ENCODE assay signal across 18 mouse cellular contexts in genomic region chr9:25450394-25450793, GRCm38 (mm10). TPM values are rescaled to one million over a fixed set of nuclear protein-coding genes. Genes with fewer than 3 reads are reported as not detected.
DNase-seq lines count a peak whose midpoint lies in the region; ATAC-seq and TF ChIP-seq lines count a peak whose summit lies in the region.
"Had no signal": no experiment of that assay in that cellular context is flagged by ENCODE, and none has a peak within 500 bp of the region (broad histone marks: within the 10 kb centered on the region; RNA-seq: fewer than 3 reads in every experiment).

No protein-coding gene starts in this region.

- no peak overlapping the region for H3K9ac ChIP-seq in liver, adult 2 months (ENCODE audit: low read depth, low read length)
- H3K9ac ChIP-seq in liver, embryonic 11.5 days (ENCODE audit: low read depth, low read length), result no peak overlapping the region
- H3K9ac ChIP-seq: embryonic facial prominence, embryonic 13.5 days; forebrain, embryonic 13.5 days; hindbrain, embryonic 12.5 days; lung, embryonic 14.5 days; midbrain, embryonic 12.5 days had no signal

- no peak for ATAC-seq in liver, embryonic 11.5 days (replicated peaks; ENCODE audit: low FRiP score)
- ATAC-seq: forebrain, embryonic 13.5 days had no signal

- DNase-seq in liver, adult 2 months (ENCODE audit: extremely low read depth, low read depth, low spot score), result no peak
- DNase-seq in liver, embryonic 11.5 days (ENCODE audit: low spot score), result no peak
- DNase-seq in ES-CJ7 (ENCODE audit: low read depth, low spot score) (peak; percentile 4), ZHBTc4 (ENCODE audit: low read depth, low spot score) (peak; percentile 11)
- peak; percentile 10 for DNase-seq in thymus, postnatal 0 days (ENCODE audit: low spot score)
- no peak for DNase-seq in layer of hippocampus, adult 8-10 months (ENCODE audit: low spot score in 2 of 2)
- DNase-seq in right cerebral cortex, postnatal 10 days (ENCODE audit: low spot score in 2 of 2), result no peak
- DNase-seq: cerebellum, adult 11 months; gastrocnemius, postnatal 14 days; kidney, adult 18-20 months; kidney, postnatal 4 days; lung, embryonic 14.5 days; spleen, adult 18-20 months had no signal

- H3K9me3 ChIP-seq in liver, embryonic 11.5 days (ENCODE audit: control insufficient read depth, low read length), result no peaks in the 10 kb centered on the region
- H3K9me3 ChIP-seq: embryonic facial prominence, embryonic 13.5 days; forebrain, embryonic 13.5 days; hindbrain, embryonic 12.5 days; limb, embryonic 10.5 days; midbrain, embryonic 12.5 days had no signal

- H3K4me1 ChIP-seq in liver, adult 2 months (ENCODE audit: control insufficient read depth, insufficient read depth, low read length), result peaks cover 1% of the 10 kb centered on the region; the same call in 1 of the 2 replicates
- H3K4me1 ChIP-seq in liver, embryonic 11.5 days (replicated peaks; ENCODE audit: control insufficient read depth, insufficient read depth, low read length), result no peaks in the 10 kb centered on the region
- H3K4me1 ChIP-seq: embryonic facial prominence, embryonic 13.5 days; forebrain, embryonic 13.5 days; hindbrain, embryonic 12.5 days; limb, embryonic 10.5 days; midbrain, embryonic 12.5 days had no signal

- no peak overlapping the region for H3K4me2 ChIP-seq in liver, embryonic 11.5 days
- H3K4me2 ChIP-seq: embryonic facial prominence, embryonic 13.5 days; forebrain, embryonic 13.5 days; hindbrain, embryonic 12.5 days; lung, embryonic 14.5 days; midbrain, embryonic 12.5 days had no signal

- peak; percentile 61 for TF ChIP-seq CTCF in liver, adult 2 months (IDR thresholded peaks at IDR 0.05; ENCODE audit: low read depth, low read length)

- 67% methylated on average over 4 of the region's 4 CpGs for WGBS in liver, adult 2 months
- 55% methylated on average over 4 of the region's 4 CpGs for WGBS in liver, embryonic 11.5 days

- no peaks in the 10 kb centered on the region for H3K27me3 ChIP-seq in liver, adult 2 months (ENCODE audit: control insufficient read depth, insufficient read depth, low read length)
- H3K27me3 ChIP-seq in liver, embryonic 11.5 days (replicated peaks; ENCODE audit: control insufficient read depth, insufficient read depth, low read length), result no peaks in the 10 kb centered on the region
- H3K27me3 ChIP-seq: embryonic facial prominence, embryonic 13.5 days; forebrain, embryonic 13.5 days; hindbrain, embryonic 12.5 days; midbrain, embryonic 12.5 days had no signal

- H3K4me3 ChIP-seq in liver, adult 2 months (ENCODE audit: insufficient read depth, low read depth, low read length), result no peak overlapping the region
- no peak overlapping the region for H3K4me3 ChIP-seq in liver, embryonic 11.5 days (ENCODE audit: low read depth, low read length)
- H3K4me3 ChIP-seq: embryonic facial prominence, embryonic 13.5 days; forebrain, embryonic 13.5 days; hindbrain, embryonic 12.5 days; limb, embryonic 10.5 days; midbrain, embryonic 12.5 days had no signal

- no peaks in the 10 kb centered on the region for H3K79me2 ChIP-seq in liver, adult 2 months (ENCODE audit: control insufficient read depth, insufficient read depth, low read length)

- TF ChIP-seq POLR2A in liver, adult 2 months (IDR thresholded peaks at IDR 0.05; ENCODE audit: extremely low read depth, insufficient read depth, low read length), result no peak

- H3K27ac ChIP-seq in liver, adult 2 months (replicated peaks; ENCODE audit: insufficient read depth, low read depth, low read length), result no peak overlapping the region
- no peak overlapping the region for H3K27ac ChIP-seq in liver, embryonic 11.5 days (ENCODE audit: low read depth, low read length)
- H3K27ac ChIP-seq: embryonic facial prominence, embryonic 13.5 days; forebrain, embryonic 13.5 days; hindbrain, embryonic 12.5 days; limb, embryonic 10.5 days; midbrain, embryonic 12.5 days had no signal

- H3K36me3 ChIP-seq in liver, adult 2 months (ENCODE audit: control insufficient read depth, insufficient read depth, low read length), result no peaks in the 10 kb centered on the region
- no peaks in the 10 kb centered on the region for H3K36me3 ChIP-seq in liver, embryonic 11.5 days (ENCODE audit: control insufficient read depth, insufficient read depth, low read length)
- H3K36me3 ChIP-seq: embryonic facial prominence, embryonic 13.5 days; hindbrain, embryonic 12.5 days; limb, embryonic 10.5 days; midbrain, embryonic 12.5 days had no signal

RNA-seq across cellular contexts. Expression of gene Eepd1, which starts 31.0 kb away (rescaled TPM):
- total RNA-seq in liver, adult 2 months (2014; rRNA removed), result 19.5 and 27.8 TPM in 2 replicates
- polyA plus RNA-seq in liver, adult 2 months (2012; rRNA removed), result 10.8 and 11.8 TPM in 2 replicates
- 9.4 and 10.9 TPM in 2 replicates for polyA plus RNA-seq in liver, embryonic 11.5 days (2014; fragmentation: Nextera tagmentation; extraction: Ambion mirVana)
- 4.7 and 4.9 TPM in 2 replicates for polyA plus RNA-seq in thymus, postnatal 0 days (2015; fragmentation: Nextera tagmentation; extraction: Ambion mirVana)
- total RNA-seq in layer of hippocampus, adult 8-10 months (2022), result 10 to 100 TPM; 18.0 to 22.1 (median 19.6) TPM

Comparison
In these comparisons a context has a peak if more than half of its experiments do, and no peak if none do; other contexts are left out.
1. DNase-seq: peak in ES-CJ7 (single experiment), ZHBTc4 (single experiment) and thymus, postnatal 0 days (single experiment); none in liver, adult 2 months (single experiment), liver, embryonic 11.5 days (single experiment), layer of hippocampus, adult 8-10 months (0 of 2) and right cerebral cortex, postnatal 10 days (0 of 2).